Mouse (Mus musculus): ENCODE data around the gene Trappc2l. TPM values are rescaled to one million over a fixed set of nuclear protein-coding genes. Genes with fewer than 3 reads are reported as not detected.

Gene Trappc2l
- polyA plus RNA-seq, 1 experiment from 2014 or later = 92.6 TPM

- ATAC-seq = peak; percentile 22; the same call in 1 of the 2 replicates
- Histone ChIP-seq H3K9me3 (ENCODE audit: control insufficient read depth, low read length) (no peaks in the 10 kb centered on the region), H3K4me1 (replicated peaks; ENCODE audit: control insufficient read depth, insufficient read depth, low read length) (peaks cover 22% of the 10 kb centered on the region), H3K36me3 (ENCODE audit: control insufficient read depth, insufficient read depth) (no peaks in the 10 kb centered on the region), H3K9ac (replicated peaks; ENCODE audit: low read depth, low read length) (no peak overlapping the region), H3K4me3 (replicated peaks; ENCODE audit: low read length) (no peak overlapping the region), H3K27me3 (replicated peaks; ENCODE audit: control insufficient read depth, insufficient read depth, low read length) (no peaks in the 10 kb centered on the region), H3K27ac (ENCODE audit: low read length) (no peak overlapping the region), H3K4me2 (ENCODE audit: low read length) (no peak overlapping the region)
- 72% methylated on average over 15 of the region's 15 CpGs for WGBS
Measured at GRCm38 (mm10) chr8:122641406-122641805, 30.0 kb downstream of the Trappc2l start.

GRCm38 (mm10) chr8:122642071-122642470 lies 30.6 kb downstream of the Trappc2l start:
- no peaks in the 10 kb centered on the region for H3K27me3 ChIP-seq (replicated peaks; ENCODE audit: control insufficient read depth, insufficient read depth, low read length)
- no peak for ATAC-seq
- no peak overlapping the region for H3K4me2 ChIP-seq (ENCODE audit: low read length)
- H3K9ac ChIP-seq (replicated peaks; ENCODE audit: low read depth, low read length) = no peak overlapping the region
- no peaks in the 10 kb centered on the region for H3K9me3 ChIP-seq (ENCODE audit: control insufficient read depth, low read length)
- H3K36me3 ChIP-seq (ENCODE audit: control insufficient read depth, insufficient read depth) = 0 out of 2 replicates have a peak, but pooled peaks cover 2% of the 10 kb centered on the region
- no peak overlapping the region for H3K4me3 ChIP-seq (replicated peaks; ENCODE audit: low read length)
- peaks cover 22% of the 10 kb centered on the region for H3K4me1 ChIP-seq (replicated peaks; ENCODE audit: control insufficient read depth, insufficient read depth, low read length)
- H3K27ac ChIP-seq (ENCODE audit: low read length) = no peak overlapping the region
- WGBS = 75% methylated on average over 9 of the region's 9 CpGs

- no peak for ATAC-seq
- Histone ChIP-seq H3K4me2 (ENCODE audit: low read length) (no peak overlapping the region), H3K9ac (replicated peaks; ENCODE audit: low read depth, low read length) (no peak overlapping the region), H3K27me3 (replicated peaks; ENCODE audit: control insufficient read depth, insufficient read depth, low read length) (no peaks in the 10 kb centered on the region), H3K27ac (ENCODE audit: low read length) (no peak overlapping the region), H3K4me1 (replicated peaks; ENCODE audit: control insufficient read depth, insufficient read depth, low read length) (peaks cover 14% of the 10 kb centered on the region), H3K36me3 (ENCODE audit: control insufficient read depth, insufficient read depth) (peaks cover 5% of the 10 kb centered on the region; the same call in 1 of the 2 replicates), H3K9me3 (ENCODE audit: control insufficient read depth, low read length) (no peaks in the 10 kb centered on the region), H3K4me3 (replicated peaks; ENCODE audit: low read length) (no peak overlapping the region)
- 80% methylated on average over 6 of the region's 6 CpGs for WGBS
Measured at GRCm38 (mm10) chr8:122644175-122644954, 32.9 kb downstream of the Trappc2l start.

- H3K9ac ChIP-seq (replicated peaks; ENCODE audit: low read depth, low read length) = no peak overlapping the region
- H3K4me3 ChIP-seq (replicated peaks; ENCODE audit: low read length) = no peak overlapping the region
- ATAC-seq = no peak
- no peaks in the 10 kb centered on the region for H3K27me3 ChIP-seq (replicated peaks; ENCODE audit: control insufficient read depth, insufficient read depth, low read length)
- H3K4me1 ChIP-seq (replicated peaks; ENCODE audit: control insufficient read depth, insufficient read depth, low read length) = peaks cover 11% of the 10 kb centered on the region
- H3K9me3 ChIP-seq (ENCODE audit: control insufficient read depth, low read length) = no peaks in the 10 kb centered on the region
- 83% methylated on average over 16 of the region's 16 CpGs for WGBS
- H3K27ac ChIP-seq (ENCODE audit: low read length) = no peak overlapping the region
- peaks cover 5% of the 10 kb centered on the region; the same call in 1 of the 2 replicates for H3K36me3 ChIP-seq (ENCODE audit: control insufficient read depth, insufficient read depth)
- H3K4me2 ChIP-seq (ENCODE audit: low read length) = no peak overlapping the region
Measured at GRCm38 (mm10) chr8:122646337-122646736, 34.9 kb downstream of the Trappc2l start.

GRCm38 (mm10) chr8:122648192-122648970 lies 36.9 kb downstream of the Trappc2l start:
- Histone ChIP-seq H3K4me2 (ENCODE audit: low read length) (no peak overlapping the region), H3K27ac (ENCODE audit: low read length) (no peak overlapping the region), H3K27me3 (replicated peaks; ENCODE audit: control insufficient read depth, insufficient read depth, low read length) (no peaks in the 10 kb centered on the region), H3K9me3 (ENCODE audit: control insufficient read depth, low read length) (no peaks in the 10 kb centered on the region), H3K9ac (replicated peaks; ENCODE audit: low read depth, low read length) (no peak overlapping the region), H3K4me1 (replicated peaks; ENCODE audit: control insufficient read depth, insufficient read depth, low read length) (peaks cover 9% of the 10 kb centered on the region), H3K4me3 (replicated peaks; ENCODE audit: low read length) (no peak overlapping the region), H3K36me3 (ENCODE audit: control insufficient read depth, insufficient read depth) (peaks cover 5% of the 10 kb centered on the region; the same call in 1 of the 2 replicates)
- ATAC-seq = no peak
- WGBS = 82% methylated on average over 15 of the region's 15 CpGs

GRCm38 (mm10) chr8:122651326-122651921 lies 40.0 kb downstream of the Trappc2l start:
- Histone ChIP-seq H3K27ac (ENCODE audit: low read length) (no peak overlapping the region), H3K4me1 (replicated peaks; ENCODE audit: control insufficient read depth, insufficient read depth, low read length) (peaks cover 9% of the 10 kb centered on the region), H3K36me3 (ENCODE audit: control insufficient read depth, insufficient read depth) (peaks cover 5% of the 10 kb centered on the region; the same call in 1 of the 2 replicates), H3K9me3 (ENCODE audit: control insufficient read depth, low read length) (no peaks in the 10 kb centered on the region), H3K4me3 (replicated peaks; ENCODE audit: low read length) (no peak overlapping the region), H3K27me3 (replicated peaks; ENCODE audit: control insufficient read depth, insufficient read depth, low read length) (no peaks in the 10 kb centered on the region), H3K4me2 (ENCODE audit: low read length) (no peak overlapping the region), H3K9ac (replicated peaks; ENCODE audit: low read depth, low read length) (no peak overlapping the region)
- 66% methylated on average over 15 of the region's 16 CpGs for WGBS
- ATAC-seq = 0 out of 2 replicates have a peak, but pooled peaks have one; percentile 10

GRCm38 (mm10) chr8:122652643-122653042 lies 41.2 kb downstream of the Trappc2l start:
- no peak for ATAC-seq
- no peak overlapping the region for H3K9ac ChIP-seq (replicated peaks; ENCODE audit: low read depth, low read length)
- WGBS = 84% methylated on average over 6 of the region's 6 CpGs
- no peaks in the 10 kb centered on the region for H3K9me3 ChIP-seq (ENCODE audit: control insufficient read depth, low read length)
- no peak overlapping the region for H3K27ac ChIP-seq (ENCODE audit: low read length)
- no peaks in the 10 kb centered on the region for H3K27me3 ChIP-seq (replicated peaks; ENCODE audit: control insufficient read depth, insufficient read depth, low read length)
- H3K4me2 ChIP-seq (ENCODE audit: low read length) = no peak overlapping the region
- peaks cover 2% of the 10 kb centered on the region; the same call in 1 of the 2 replicates for H3K36me3 ChIP-seq (ENCODE audit: control insufficient read depth, insufficient read depth)
- H3K4me3 ChIP-seq (replicated peaks; ENCODE audit: low read length) = no peak overlapping the region
- peaks cover 9% of the 10 kb centered on the region for H3K4me1 ChIP-seq (replicated peaks; ENCODE audit: control insufficient read depth, insufficient read depth, low read length)

- no peak overlapping the region for H3K4me2 ChIP-seq (ENCODE audit: low read length)
- H3K4me3 ChIP-seq (replicated peaks; ENCODE audit: low read length) = no peak overlapping the region
- no peak for ATAC-seq
- no peak overlapping the region for H3K9ac ChIP-seq (replicated peaks; ENCODE audit: low read depth, low read length)
- no peaks in the 10 kb centered on the region for H3K9me3 ChIP-seq (ENCODE audit: control insufficient read depth, low read length)
- H3K36me3 ChIP-seq (ENCODE audit: control insufficient read depth, insufficient read depth) = no peaks in the 10 kb centered on the region
- WGBS = 77% methylated on average over 7 of the region's 7 CpGs
- peaks cover 9% of the 10 kb centered on the region for H3K4me1 ChIP-seq (replicated peaks; ENCODE audit: control insufficient read depth, insufficient read depth, low read length)
- no peak overlapping the region for H3K27ac ChIP-seq (ENCODE audit: low read length)
- no peaks in the 10 kb centered on the region for H3K27me3 ChIP-seq (replicated peaks; ENCODE audit: control insufficient read depth, insufficient read depth, low read length)
Measured at GRCm38 (mm10) chr8:122654768-122655167, 43.3 kb downstream of the Trappc2l start.

Data from forebrain, embryonic 16.5 days (tissue).